Mouse (Mus musculus) lung, postnatal 36 days (tissue): ENCODE results near the gene Klhl24.
"Not testable (repeated sequence)": the region's sequence is repeated elsewhere in the genome, so short reads cannot be mapped to it uniquely, and the experiment has no call there.

ENCODE experiments used
- DNase-seq: peaks from one replicate; pipeline ENCODE4 v3.0.0; 2022; ENCODE audit warnings: mixed read lengths

The Klhl24 gene

DNA sequence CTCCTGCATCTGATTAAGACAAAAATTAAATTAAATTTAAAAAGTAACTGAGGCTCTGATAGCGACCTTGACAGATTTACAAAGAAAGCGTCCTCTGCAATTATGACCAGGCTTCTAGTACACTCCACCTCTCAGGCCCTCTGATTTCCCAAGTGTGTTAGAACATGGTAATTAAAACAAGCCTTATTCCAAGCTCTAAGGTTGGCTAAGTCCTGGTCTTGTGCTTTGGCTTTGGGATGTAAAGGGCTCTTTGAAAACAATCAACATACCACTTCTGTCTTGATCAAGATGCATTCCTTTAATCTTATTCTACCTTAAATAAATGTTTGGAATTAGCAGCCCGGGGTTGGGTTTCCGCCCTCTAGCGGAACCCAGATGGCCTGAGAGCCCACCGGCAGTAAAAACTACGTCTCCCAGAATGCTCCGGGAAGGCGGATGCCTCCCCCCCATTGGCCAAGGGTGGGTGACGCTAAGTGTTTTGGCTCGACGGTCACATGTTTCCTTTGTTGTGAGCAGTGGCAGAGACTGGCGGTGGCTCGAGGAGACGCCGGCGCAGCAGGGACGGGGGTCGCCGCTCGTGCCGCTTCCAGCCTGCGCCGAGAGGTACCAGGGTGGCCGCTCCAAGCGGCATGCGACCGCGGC is at the start of gene Klhl24:
TSS of gene Klhl24 (plus strand) at position 474 of the 642 bp plus-strand sequence.
- peak; percentile 98 for DNase-seq

DNA sequence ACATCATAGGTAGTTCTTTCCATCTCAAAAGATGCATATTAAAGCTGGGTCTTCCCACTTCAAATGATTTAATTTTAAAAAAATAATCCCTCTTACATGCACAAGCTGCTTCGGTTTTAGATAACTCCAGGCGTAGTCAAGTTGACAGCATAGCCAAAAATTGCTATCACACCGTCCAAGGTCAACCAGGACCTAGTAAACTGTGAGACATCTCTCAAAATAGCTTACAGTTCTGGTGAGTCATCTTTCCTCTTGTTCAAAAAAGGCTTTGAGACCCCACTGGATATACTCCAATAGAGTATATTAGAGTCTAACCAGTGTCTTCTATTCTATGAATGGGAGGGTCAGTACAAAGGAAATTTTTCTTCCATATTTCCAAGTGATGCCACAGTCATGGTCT is 44.7 kb upstream of the Klhl24 start:
- DNase-seq: no peak

DNA sequence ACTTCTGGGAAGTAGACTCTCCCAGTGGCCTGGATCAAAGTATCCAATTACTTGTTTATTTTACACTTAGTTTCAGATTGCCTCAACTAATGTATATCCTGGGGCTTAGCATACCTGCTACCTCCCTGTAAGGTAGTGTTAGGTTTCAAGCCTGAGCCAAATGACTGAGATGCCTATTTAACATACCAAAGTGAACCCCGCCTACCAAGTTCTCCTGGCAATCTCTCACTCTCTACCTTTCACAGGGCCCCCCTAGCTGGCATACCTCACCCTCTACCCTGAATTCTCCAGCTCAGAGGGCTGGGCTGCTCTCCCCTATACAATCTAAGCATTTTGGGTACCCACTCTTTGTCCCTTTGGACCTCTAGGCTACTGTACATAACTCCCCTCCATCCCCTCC is 24.6 kb upstream of the Klhl24 start:
- no peak for DNase-seq

DNA sequence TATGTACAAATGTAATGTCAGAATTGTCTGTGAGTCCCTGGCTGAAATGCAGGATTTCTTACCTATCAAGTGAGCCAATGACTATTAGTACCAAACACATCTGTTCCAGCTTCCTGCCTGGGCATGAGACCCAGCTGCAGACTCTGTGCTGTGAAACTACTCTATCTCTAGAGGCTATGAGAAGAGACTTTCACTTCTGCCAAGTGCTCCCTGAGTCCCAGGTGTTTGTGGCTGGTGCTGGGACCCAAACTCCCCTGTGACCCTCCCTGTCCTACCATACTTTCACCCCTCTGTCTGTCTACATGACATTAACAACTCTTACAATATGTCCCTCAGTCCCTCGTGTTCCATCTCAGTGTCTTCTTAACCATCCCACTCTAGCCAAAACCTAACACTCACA is 20.7 kb upstream of the Klhl24 start:
- DNase-seq: no peak

DNA sequence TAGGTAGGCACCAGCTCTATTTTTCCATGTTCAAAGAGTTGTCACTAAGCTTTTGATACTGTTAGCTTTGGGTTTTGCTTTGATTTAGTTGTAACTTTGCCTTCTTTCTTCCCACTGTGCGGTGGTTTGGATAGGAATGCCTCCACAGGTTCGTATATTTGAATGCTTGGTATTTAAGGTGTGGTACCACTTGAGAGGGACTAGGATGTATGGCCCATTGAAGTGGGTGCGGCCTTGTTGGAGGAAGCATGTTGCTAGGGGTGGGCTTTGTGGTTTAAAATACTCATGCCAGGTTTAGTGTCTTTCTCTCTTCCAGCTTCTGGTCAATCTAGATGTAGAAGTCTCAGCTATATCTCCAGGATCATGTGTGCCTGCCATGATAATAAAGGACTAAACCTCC is 17.1 kb upstream of the Klhl24 start:
- no peak for DNase-seq

DNA sequence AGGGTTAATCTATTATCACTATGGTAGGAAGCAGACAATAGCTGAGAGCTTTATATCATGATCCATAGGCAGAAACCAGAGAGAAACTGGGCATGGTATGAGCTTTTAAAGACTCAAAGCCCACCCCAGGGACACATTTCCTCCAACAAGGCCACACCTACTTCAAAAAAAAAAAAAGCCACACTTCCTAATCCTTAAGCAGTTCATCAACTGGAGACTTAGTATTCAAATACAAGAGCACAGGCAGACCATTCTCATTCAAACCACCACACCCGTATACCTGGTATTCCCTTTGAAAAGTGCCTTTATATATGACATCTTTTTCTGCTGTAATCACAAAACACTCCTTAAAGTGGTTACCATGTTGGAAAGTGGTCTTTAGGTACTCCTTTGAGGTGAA is 12.7 kb upstream of the Klhl24 start:
- no peak for DNase-seq

DNA sequence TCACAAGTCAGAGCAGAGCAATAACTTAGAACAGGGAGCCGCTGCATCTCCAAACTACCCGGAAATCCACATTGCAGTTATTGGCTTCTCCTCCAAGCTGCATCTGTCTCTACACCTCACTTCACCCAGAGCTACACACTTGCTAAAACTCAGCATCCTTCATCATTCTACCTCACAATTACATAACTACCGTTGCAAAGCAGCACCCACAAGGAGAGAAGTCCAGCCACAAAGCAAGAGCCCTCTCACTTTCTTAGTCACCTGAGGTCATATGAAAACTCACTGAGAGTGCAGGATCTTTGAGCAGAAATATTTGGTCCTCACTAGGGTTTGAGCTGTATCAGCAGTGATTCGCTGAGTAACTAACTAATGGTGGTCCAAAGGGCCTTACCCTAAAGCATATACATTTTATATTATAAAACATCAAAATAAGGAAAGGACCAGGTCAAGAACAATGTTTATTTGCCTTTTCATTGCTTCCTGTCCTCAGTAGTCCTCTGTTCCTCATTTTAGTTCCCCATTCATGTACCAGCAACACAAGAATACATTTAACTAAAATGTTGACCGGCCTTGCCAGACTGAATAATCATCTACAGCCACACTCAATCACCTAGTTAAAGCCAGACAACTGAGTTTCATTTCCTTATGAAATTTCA is 12.0 kb upstream of the Klhl24 start:
- DNase-seq: peak; percentile 17

DNA sequence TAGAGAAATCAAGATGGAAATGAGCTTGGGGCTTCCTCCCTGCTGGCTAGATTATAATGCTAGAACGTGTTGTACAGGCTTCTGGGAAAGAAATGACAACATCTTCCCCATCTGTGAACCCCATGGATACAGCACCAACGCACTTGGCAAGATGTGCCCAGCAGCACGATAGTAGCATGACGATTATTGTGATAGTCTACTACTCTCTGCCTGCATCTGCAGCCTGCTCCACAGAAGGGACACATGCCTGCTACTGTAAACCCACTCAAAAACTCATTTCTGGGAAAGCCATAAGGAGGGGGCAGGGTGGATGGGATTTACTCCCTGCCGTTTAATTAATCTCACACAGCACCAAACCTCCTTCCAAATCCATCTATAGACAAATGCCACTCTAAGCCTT is 10.4 kb upstream of the Klhl24 start:
- no peak for DNase-seq

DNA sequence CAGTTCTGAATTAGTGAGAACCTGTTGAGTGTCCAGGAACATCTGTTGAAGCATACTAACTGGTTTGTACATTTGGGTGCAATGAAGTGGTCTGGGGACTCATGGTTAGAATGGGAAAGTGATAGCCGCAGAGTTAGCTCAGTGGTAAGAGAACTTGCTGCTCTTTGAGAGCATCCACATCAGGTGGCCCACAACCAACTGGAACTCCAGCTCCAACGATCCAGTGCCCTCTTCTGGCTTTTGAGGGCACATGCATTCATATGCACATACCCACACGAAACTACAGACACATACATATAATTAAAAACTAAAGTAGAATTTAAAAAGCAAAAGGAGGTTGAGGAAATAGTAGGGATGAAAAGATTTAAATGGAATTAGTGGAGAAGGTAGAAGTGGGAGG is 7.7 kb upstream of the Klhl24 start:
- no peak for DNase-seq

DNA sequence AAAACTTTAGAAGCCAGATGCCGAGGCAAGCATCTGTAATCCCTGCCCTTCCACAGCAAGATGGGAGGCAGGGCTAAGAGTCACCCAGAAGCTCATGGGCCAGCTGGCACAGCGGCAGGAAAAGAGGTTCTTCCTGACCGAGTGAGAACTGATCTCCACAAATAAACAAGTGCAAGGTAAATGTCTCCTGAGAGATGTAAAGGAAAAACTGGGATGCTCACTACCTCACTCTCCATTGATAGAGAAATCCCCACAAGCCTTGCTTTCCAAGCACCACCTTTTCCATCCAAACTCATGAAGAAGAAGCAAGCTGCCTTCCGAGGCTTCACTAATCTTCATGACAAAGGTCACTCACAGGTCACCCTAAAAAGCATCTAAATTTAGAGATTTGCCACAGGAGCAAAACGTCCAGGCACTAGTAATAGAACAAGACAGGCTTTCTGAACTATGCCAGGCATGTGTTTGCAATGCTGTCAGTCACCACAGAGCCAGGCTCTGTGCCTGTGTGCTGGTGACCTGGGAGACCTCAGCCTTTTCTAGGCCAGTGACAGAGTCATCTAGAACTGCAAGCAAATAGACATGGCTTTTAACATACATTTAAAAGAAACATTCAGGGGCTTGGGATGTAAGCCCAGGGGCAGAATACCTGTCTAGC is 6.3 kb upstream of the Klhl24 start:
- no peak for DNase-seq

DNA sequence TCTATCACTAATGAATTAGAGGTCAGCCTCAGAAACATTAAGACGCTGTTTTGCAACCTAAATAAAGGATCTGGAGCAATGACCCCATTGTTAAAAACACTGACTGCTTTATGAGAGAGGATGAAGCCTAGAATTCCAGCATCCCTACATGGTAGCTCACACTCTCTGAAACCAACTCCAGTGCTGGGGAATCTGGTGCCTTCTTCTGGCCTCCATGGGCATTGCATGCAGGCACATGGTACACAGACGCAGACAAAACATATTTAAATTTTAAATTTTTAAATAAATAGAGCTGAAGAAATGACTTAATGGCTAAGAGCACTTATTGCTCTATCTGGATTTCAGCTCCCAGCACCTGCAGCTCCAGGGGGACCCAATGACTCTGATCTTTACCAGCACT is 1.4 kb upstream of the Klhl24 start:
- DNase-seq: peak; percentile 51

DNA sequence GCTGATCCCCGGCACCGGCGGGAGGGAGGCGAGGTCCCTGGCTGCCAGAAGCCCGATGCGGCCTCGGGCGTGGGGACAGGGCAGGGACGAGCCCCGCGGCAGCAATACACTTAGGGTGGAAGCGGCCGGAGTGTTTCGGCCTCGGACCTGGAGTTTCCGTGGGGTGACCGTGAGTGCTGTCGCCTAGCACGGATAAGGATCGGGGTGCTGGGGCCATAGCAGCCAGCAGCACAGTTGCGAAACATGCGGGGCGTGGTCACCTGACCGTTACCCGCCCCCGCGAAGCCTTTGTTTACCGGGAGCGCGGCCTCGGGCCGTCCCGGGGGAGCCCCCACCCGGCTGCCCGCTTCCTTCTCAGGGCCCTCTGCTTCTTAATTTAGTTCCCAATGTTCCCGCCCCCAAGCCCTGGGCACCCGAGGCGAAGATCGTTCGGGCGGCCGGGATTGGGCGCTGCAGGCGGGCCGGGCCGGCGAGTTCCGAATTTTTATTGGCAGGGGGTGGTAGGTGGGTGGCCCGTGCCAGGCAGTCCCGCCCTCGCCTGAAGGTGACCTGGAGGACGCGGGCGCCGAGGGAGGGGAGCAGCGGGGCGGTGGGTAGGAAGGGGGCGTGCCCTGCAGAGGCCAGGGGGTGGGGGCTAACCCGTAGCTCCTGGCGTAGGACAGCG is 501 bp downstream of the Klhl24 start:
- DNase-seq: peak; percentile 97

DNA sequence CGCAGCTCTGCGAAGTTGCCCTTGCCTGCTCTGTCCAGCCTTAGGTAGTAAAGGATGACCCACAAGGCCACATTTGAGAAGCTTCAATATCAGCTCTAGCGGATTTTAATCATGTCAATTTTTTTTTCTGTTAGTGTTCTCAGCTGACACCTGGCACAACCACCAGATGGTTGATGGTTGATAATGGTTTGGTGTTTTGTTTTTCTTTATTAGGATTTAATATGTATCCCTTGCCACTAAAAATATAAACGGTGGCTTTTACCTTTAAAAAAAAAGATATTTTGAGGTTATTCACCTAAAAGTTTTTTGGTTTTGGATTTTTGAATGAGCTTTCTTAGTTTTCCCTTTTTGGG is 1.0 kb downstream of the Klhl24 start:
- DNase-seq: no peak

DNA sequence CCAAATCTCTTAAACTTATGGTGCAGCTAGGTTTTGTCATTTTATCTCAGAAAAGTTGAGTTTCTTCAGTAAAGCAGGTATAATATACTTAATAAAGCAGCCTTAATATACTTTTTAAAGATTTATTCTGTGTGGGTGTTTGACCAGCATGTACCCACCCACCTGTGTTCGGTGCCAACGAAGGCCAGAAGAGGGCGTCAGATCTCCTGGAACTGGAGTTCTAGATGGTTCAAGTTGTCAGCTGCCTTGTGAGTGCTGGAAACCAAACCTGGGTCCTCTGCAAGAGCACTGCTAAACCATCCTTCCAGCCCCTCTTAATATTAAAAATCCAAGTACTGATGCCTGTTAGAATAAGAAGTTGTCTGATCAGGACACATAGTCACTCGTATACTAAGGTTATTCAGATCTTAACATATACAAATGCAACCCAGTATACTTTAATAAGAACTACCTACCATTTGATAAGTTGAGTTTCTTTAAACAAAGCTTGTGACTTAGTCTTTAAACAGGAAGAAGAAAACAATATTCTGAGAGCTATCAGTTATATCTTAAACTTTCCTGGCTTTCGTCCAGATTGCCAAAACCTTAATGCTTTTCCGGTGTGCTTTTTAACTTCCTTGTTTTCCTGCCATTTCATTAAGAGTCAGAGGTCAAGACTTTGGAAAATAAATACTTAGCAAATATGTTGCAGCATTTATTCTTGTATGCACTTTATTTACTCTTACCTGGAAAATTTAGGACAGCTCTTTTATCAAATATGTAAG is 1.7 kb downstream of the Klhl24 start:
- DNase-seq: peak; percentile 63

DNA sequence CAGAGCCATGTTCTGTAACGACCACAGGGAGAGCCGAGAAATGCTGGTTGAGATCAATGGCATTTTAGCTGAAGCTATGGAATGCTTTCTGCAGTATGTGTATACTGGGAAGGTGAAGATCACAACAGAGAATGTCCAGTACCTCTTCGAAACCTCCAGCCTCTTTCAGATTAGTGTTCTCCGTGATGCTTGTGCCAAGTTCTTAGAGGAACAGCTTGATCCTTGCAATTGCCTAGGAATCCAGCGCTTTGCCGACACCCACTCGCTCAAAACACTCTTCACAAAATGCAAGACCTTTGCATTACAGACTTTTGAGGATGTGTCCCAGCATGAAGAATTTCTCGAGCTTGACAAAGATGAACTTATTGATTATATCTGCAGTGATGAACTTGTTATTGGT is 9.7 kb downstream of the Klhl24 start:
- no peak for DNase-seq

DNA sequence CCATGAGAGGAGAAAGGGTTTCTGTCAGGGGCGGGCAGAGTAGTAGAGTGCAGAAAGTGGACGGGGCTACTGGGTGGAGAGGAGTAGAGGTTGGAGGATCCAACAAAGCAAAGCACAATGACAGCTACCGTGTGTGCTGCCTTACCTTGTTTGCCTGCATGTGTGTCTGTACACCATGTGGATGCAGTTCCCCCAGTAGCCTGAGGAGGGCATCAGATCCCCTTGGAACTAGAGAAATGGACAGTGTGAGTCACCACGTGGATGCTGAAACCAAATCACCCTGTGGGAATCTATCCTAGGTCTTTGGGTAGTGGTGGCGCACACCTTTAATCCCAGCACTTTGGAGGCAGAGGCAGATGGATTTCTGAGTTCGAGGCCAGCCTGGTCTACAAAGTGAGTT is 11.6 kb downstream of the Klhl24 start:
- DNase-seq: no peak

DNA sequence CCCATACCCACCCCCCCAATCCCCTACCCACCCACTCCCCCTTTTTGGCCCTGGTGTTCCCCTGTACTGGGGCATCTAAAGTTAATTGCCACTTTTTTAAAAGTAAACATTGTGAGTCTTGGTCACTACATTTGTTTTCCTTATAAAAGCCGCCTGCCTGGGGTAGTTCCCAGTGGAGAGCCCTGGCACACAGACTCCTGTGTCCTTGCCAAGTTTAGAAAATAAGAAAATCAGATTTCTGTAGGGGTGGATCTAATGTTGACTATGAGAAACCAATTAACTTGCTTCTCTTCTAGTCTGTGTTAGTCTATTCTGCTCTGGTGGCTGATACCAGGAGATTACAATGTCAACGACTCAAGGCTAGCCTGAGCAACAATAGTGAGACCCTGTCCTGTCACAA is 15.3 kb downstream of the Klhl24 start:
- DNase-seq: no peak

DNA sequence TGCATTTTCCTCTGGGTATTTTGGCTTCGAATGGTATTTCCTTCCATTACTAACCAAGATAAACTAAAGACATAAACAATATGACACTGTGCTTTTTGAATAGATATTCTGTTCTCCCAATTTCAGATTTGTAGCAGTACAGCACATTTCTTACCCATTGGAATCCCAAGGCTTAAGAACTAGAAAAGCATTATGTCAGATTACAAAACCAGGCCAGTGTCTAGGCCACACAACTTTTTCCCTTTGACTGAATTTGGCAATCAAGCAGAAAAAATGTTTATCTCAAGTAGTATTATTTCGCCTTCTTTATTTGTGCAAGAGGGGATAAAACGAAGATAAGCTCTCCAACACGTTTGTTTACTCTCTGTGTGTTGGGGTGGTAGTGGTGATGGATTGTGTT is 18.7 kb downstream of the Klhl24 start:
- DNase-seq: no peak

DNA sequence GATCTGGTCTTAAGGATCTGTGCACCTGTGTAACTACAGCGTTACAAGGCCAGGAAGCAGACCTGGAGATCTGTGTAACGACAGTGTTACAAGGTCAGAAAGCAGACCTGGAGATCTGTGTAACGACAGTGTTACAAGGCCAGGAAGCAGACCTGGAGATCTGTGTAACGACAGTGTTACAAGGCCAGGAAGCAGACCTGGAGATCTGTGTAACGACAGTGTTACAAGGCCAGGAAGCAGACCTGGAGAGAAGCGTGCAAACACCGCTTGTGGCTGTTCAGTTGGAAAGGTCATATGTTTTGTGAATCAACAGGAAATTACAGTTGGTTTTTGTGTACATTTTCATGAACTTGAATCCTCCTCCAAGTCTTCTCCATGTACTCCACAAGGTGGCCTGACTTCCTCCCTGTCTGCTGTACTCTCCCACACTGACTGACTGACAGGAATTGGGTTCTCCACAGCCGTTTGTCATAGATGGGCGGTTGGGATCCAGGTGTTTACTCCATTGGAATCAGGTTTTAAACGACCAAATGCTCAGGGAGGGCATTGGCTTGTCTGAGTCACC is 29.1 kb downstream of the Klhl24 start:
- DNase-seq: not testable (repeated sequence)

DNA sequence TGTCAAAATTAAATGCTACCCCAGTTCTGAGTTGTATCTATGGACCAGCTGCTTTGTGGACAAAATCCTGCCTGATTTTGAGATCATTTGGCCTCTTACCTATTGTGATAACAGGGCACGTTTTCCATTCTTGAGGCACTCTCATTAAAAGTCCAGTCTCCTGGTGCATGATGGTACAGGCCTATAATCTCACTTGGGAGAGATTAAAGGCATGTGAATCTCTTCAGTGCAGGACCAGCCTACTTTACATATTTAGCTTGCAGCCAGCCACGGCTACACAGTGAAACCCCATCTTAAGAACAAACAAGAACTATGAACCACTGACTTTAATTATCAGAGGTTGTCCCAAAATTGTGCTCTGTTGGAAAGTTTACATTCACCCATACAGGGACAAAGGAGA is 33.1 kb downstream of the Klhl24 start:
- no peak for DNase-seq

DNA sequence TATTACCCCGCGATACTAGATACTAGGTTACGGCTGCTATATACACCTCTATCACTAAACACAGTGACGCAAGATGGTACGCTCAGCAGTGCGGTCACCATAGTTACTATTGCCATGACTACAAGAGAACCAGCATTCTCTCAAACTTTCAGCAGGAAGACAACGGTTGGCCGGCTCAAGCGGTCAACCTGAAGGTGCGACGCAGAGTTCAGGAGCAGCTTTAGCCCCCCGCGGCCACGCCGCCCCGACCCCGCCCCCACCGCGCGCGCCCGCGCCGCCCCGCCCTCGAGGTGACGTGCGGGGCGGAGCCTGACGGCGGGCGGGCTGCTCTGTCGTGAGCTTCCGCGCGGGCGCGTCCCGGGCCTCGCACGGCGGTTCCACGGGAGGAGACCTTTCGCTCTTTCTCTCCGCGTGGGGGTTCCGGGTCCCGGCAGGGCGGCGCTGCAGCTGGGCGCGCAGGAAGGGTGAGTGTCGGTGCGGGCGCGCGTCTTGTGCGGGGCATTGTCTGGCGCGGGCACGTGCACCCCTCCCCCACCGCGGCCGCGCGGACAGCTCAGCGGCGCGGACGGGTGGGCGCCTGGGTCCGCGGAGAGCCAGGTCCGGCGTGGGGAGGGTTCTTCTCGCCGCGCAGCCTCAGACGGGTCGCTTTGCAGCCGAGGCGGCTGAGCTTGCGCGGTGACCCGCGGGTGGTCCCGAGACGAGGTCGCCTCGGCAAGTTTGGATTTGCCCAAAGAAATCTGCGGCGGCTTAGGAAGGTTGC is 43.6 kb downstream of the Klhl24 start, which contains the start of gene Yeats2:
TSS of gene Yeats2 (plus strand) at position 292 of the 760 bp plus-strand sequence.
- DNase-seq: peak; percentile 81

DNA sequence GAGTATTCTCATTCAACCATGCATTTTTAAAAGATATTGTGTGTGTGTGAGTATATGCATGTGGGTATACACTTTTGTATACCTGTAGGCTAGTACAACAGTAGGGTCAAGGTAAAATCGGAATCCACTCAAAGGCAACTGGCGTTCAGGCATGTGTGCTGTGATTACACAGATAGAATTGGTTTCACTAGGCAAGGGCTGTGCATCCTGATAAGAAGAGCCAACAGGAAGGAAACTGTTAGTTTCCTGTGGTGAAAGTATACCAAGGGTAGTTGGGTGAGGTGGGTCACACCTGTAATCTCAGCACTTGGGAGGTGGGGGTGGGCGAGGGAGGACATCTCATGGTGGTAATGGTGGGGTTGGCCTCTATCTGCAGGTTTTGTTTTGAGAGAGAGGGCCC is 47.2 kb downstream of the Klhl24 start:
- DNase-seq: no peak
